Mouse (Mus musculus) layer of hippocampus, adult 9-10 months (tissue): ENCODE data around the gene Rack1.

Experiments used
- DNase-seq: peaks from one replicate; pipeline ENCODE4 v3.0.0; 2022; ENCODE audit warnings: low spot score

Gene Rack1

DNA sequence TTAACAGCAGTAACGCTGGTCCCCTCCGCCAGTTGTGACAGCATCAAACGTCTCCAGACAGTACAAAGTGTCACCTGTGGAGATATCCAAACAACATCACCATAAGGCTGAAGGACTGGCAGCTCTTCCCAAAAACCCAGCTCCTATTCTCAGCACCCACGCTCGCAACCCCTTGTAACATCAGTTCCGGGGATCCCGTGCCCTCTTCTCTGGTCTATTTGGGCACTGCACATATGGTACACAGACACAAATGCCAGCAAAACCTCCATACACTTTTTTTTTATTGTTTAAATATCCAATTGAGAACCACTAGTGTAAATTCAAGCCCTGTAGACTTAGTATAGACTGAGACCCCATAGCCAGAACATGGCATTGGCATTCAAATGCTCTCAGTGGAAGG lies 4.9 kb upstream of the Rack1 start:
- DNase-seq = no peak

GRCm38 (mm10) chr11:48796290-48796689 lies 3.8 kb upstream of the Rack1 start:
- DNase-seq = no peak

DNA sequence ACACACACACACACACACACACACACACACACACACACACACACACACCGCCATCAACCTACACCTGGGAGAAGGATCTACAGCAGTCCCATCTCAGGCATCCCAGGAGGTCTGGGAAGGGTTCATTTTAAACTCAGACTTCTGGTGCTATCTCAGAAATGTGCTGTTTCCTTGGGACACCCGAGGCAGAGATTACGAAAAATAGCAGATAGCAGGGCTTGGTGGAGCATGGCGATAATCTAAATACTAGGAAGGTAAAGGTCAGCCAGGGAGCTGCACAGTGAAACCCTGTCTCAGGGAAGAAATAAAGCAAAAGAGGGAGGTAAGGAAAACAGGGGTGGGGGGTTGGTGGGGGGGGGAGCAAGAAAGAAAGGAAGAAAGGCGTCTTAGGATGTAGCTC lies 2.8 kb upstream of the Rack1 start:
- no peak for DNase-seq

DNA sequence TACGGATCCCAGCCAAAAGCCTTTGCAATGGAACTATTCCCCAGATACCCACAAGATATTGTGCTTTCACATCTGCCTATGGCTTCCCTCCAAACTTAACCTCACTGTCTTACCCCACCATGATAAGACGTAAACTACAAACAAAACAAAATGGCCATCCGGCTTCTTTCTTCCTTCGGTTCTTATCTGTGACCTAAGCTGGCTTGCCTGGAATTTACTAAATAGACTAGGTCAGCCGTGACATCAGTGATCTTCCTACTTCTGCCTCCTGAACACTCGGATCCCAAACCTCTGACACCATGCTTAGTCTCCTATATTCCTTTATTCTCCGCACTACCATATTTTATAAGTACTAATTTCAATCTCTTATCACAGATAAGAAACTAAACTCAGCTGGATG lies 1.8 kb upstream of the Rack1 start:
- DNase-seq = no peak

DNA sequence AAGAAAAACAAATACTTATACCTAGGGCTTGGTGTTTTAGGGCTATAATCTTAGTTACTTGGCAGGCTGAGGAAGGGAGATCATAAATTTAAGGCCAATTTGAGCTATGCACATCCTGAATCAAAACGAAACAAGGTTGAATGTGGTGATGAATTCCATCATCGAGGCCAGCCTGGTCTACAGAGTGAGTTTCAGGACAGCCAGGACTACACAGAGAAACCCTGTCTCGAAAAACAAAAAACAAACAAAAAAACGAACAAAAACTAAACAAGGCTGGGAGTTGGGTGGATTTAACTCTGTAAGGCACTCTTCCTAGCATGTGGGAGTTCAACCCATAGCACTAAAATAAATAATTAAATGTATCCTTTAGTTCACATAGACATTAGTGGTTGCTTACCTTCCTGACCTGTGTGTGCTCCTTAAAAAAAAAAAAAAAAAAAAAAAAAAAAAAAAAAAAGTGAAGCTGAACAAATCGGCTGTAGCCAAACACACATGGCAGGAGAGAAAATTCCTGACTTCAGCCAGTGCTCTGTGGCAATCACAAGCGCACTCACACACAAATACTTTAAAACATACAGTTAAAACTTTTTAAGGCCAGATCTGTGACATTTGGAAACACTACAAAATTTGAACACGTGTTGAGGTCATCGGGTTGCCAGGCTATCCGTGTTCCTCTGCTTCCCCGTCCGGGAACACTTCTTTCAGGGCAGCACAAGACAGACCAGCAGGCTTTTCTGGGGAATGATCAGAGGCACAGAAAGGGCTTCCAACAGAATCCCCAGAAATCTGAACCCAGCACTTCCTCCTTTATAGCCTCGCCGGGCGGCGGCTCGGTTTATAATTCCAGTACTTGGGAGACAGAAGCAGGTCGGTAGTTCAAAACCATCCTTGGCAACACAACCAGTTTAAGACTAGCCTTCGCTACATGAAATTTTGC lies 880 bp upstream of the Rack1 start:
- no peak for DNase-seq

GRCm38 (mm10) chr11:48801831-48802772 lies 2.0 kb downstream of the Rack1 start:
- no peak for DNase-seq

- no peak for DNase-seq
These were observed 3.9 kb downstream of the Rack1 start for GRCm38 (mm10) chr11:48803988-48804387.

GRCm38 (mm10) chr11:48804922-48805321 lies 4.8 kb downstream of the Rack1 start:
- no peak for DNase-seq

DNA sequence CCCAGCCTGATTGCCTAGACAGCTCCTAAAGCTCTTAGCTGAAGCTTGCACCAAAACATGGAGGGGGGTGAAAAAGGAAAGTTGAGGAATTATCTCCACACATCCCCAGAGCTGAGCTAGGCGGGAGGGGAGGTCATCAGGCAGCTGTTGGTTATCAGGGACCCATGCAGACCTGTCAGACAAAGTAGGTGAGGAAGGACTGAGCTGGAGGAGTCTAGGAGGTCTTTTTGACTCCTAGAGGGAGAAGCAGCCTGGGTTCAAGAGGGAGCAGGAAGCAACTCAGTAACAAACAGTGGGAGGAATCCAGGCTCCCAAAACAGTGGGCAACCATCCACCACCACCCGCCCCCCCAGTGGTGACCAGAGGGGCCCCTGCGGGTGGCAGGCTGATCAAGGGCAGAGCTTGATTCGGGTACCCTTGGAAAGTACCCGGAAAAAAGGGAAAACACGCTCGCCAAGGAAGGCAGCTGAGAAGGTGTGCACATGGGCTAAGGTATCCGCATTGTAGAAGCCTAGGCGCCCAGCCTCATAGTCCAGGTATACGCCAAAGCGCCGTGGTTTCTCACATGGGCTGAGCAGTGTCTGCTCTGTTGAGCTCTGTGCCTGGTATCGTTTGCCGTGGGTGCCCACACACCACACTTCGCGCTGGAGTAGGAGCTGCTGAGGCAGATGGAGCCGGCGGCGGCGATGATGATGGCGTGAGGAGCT lies 6.9 kb downstream of the Rack1 start:
- DNase-seq = no peak

DNA sequence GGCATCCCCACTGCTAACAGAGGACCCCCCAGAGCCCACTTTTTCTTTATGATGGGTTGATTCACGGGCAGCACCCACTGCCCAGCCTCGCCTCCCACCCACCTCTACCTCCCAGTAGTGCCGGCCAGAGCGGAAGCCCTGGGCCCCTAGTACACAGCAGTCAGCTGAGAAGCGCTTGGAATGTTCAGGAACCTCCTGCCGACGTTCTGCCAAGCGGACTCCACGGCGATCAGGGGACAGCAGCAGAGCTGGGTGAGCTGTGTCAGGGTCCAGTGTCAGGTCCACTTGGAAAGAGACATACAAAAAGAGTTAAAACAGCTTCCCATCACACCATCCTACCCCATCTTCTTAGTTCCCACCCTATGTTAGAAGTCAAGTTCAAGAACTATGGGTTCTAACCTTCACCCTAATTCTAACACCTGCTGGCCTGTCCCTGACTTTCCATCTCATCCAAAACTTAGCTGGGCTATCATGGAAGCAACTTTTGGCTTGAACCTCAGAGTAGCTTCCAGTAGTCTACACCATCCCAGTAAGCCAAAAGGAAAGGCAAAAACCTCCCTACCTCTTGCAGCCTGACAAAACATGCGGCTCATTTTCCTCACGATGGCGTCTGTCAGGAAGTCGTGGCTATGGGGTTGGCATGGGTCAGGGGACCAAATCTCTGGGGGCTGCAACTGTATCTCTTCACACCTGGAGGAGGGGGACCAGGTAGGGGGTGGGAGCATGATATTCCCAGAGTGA lies 7.6 kb downstream of the Rack1 start:
- no peak for DNase-seq

DNA sequence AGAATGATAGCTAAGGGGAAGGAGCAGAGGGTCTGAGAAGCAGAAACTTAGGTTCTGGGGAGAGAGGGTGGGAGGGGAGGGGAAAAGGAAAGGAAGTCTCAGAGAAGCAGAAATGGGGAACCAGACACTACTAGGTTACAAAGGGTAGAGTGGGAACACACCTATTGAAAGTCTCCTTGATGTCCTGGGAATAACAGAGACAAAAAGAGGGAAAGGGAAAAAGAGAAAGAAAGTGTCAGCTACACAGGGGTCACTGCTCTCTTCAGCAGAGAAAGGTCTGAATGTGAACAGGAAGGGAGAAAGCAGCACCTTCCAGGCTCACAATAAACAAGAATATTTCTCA lies 8.1 kb downstream of the Rack1 start:
- no peak for DNase-seq

DNA sequence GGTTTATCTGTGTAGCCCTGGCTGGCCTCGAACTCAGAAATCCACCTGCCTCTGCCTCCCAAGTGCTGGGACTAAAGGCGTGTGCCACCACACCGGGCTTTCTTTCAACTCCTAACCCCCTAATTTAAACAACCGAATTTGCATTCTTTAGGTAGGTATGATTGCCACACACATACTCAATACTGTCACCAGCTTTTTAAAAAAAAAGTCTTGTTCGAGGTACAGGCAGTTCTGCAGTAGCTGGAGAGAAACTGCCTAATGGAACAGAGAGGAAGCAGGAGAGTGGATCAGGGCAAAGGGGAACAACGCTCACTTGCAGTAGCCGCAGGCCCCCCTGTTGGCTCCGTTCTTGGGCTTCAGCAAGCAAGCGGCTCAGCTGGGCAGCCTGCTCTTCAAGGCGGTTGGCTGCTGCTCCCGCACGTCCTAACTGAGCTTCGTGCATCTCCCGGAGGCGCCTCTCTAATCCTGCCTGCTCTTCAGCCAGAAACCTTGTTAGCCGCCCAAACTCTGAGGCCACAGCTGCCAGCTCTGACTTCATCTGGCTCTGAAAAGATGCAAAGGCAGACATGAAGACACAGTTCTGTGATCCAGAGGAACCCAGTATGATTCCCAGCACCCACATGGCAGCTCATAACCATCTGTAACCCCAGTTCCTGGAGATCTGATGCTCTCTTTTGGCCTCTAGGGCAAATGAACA lies 8.8 kb downstream of the Rack1 start:
- no peak for DNase-seq

- DNase-seq = no peak
These were observed 9.3 kb downstream of the Rack1 start for GRCm38 (mm10) chr11:48809434-48809830.

GRCm38 (mm10) chr11:48810142-48810541 lies 10.0 kb downstream of the Rack1 start:
- no peak for DNase-seq

GRCm38 (mm10) chr11:48813782-48814181 lies 13.7 kb downstream of the Rack1 start:
- DNase-seq = no peak

GRCm38 (mm10) chr11:48815851-48816250 lies 15.7 kb downstream of the Rack1 start:
- DNase-seq = no peak

- DNase-seq = no peak
These were observed 16.2 kb downstream of the Rack1 start for GRCm38 (mm10) chr11:48816281-48816781.

GRCm38 (mm10) chr11:48816800-48817665 lies 16.9 kb downstream of the Rack1 start, which contains the start of gene Trim41:
TSS of gene Trim41 (minus strand) at chr11:48817353.
- DNase-seq = peak; percentile 97

- no peak for DNase-seq
These were observed 17.7 kb downstream of the Rack1 start for GRCm38 (mm10) chr11:48817794-48818193.

GRCm38 (mm10) chr11:48818346-48818745 lies 18.2 kb downstream of the Rack1 start:
- DNase-seq = peak; percentile 95
